Mouse (Mus musculus) ES-Bruce4 (cell line): ENCODE results near the gene Maml2. TPM values are rescaled to one million over a fixed set of nuclear protein-coding genes. Genes with fewer than 3 reads are reported as not detected.

Experiments used
- H3K27ac ChIP-seq: 2 replicates; pipeline ENCODE4 v1.5.1; 2012; ENCODE audit warnings: low read length, inconsistent platforms; ENCODE audit not compliant: insufficient read depth
- H3K27me3 ChIP-seq: 2 replicates; pipeline ENCODE4 v1.6.1; 2012; ENCODE audit warnings: mild to moderate bottlenecking, low read length, inconsistent platforms; ENCODE audit not compliant: control insufficient read depth, poor library complexity, insufficient read depth, severe bottlenecking
- H3K36me3 ChIP-seq: 2 replicates; pipeline ENCODE4 v1.6.1; 2012; ENCODE audit warnings: inconsistent platforms, mild to moderate bottlenecking, low read length, moderate library complexity; ENCODE audit not compliant: control insufficient read depth, poor library complexity, insufficient read depth, severe bottlenecking
- H3K4me1 ChIP-seq: one replicate; pipeline ENCODE4 v1.8.1; 2011; ENCODE audit warnings: low read length; ENCODE audit not compliant: control insufficient read depth, insufficient read depth
- H3K4me3 ChIP-seq: 2 replicates; pipeline ENCODE4 v1.5.1; 2011; ENCODE audit warnings: low read depth, mild to moderate bottlenecking, low read length
- H3K9ac ChIP-seq: 2 replicates; pipeline ENCODE4 v1.6.1; 2012; ENCODE audit warnings: low read depth, mild to moderate bottlenecking, inconsistent platforms; ENCODE audit not compliant: poor library complexity, severe bottlenecking
- H3K9me3 ChIP-seq: replicated peaks from 2 replicates; pipeline ENCODE4 v1.6.1; 2012; ENCODE audit warnings: mild to moderate bottlenecking, low read length, inconsistent platforms; ENCODE audit not compliant: control insufficient read depth, poor library complexity, insufficient read depth, severe bottlenecking
- CTCF ChIP-seq: IDR thresholded peaks from one replicate; pipeline ENCODE4 v1.8.1; 2011; ENCODE audit warnings: low read depth, low read length
- EP300 ChIP-seq: IDR thresholded peaks from 2 replicates; pipeline ENCODE4 v1.6.1; 2011; ENCODE audit warnings: low read depth, low read length; ENCODE audit not compliant: insufficient read depth
- POLR2A ChIP-seq: IDR thresholded peaks from one replicate; pipeline ENCODE4 v1.8.1; 2011; ENCODE audit warnings: low read length; ENCODE audit not compliant: insufficient read depth
- polyA plus RNA-seq: library from polyadenylated mRNA; stranded (reverse); fragments of >200 nt; gene quantifications from 2 replicates; pipeline ENCODE4 v1.2.4, GENCODE M21; 2011; ENCODE audit warnings: low read depth; ENCODE audit not compliant: missing spikeins, insufficient read depth, insufficient read length

Gene Maml2
- polyA plus RNA-seq, 1 experiment, result 1.4 TPM

DNA sequence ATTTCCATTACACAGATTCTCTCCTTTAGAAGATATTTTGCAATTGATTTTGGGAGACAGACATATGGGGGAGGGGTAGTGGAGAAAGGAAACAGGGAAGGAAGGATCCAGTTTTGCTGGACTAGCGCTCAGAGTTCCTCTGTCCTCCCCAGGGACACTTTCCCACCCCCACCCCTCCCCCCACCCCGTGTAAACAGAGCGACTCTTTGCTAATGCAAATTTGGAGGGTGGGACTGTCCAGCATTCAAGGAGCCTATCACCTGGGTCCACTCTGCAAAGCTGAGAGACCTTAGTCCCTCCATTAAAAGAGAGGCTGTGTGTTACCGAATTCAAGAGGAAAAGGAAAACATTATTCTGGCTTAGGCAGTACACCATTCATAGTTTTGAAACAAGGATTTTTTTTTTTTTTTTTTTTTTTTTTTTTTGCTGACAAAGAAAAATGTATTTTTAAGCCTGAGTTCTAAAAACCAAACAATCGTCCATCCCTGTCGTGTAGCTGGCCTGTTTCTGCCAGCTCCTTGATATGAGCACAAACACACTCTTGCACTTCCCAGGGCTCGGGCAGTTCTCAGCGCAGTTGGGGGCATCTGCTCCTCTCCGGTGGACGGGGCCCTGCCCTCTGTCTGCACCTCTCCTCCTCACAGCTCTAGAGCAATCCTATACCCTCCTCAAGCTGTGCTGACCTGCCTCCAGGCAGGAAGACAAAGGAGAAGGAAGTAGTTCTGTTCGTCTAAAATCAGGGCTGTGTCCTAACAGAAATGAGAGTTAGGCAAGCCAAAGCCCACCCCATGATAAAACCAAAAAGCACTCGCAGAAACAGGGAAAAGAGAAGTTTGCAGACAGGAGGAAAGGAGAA, 364.2 kb downstream of the Maml2 start:
- no peaks in the 10 kb centered on the region for H3K27me3 ChIP-seq

DNA sequence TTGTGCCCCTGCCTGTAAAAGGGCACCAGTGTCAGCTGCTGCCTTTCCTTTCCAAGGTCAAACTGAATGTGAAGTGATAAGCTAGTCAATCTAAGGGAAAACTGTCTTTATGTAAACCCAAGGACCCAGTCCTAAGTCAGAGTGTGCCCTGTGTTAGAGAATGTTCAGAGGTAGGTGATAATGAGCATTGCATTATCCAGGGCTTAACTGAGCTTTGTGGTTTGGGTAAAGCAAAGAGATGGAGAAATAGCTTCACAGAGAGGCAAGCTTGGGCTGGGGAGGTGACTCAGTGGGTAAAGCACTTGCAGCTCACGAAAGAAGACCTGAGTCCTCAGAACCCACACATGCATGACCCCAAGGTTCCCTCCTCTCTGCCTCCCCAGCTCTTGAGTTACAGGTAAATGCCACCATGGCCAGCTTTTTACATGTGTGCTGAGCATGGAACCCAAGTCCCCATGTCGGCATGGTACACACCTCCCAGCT, 367.8 kb downstream of the Maml2 start:
- Histone ChIP-seq H3K4me1 (no peaks in the 10 kb centered on the region), H3K36me3 (no peaks in the 10 kb centered on the region), H3K9ac (no peak overlapping the region), H3K27me3 (no peaks in the 10 kb centered on the region), H3K27ac (no peak overlapping the region), H3K9me3 (no peaks in the 10 kb centered on the region), H3K4me3 (no peak overlapping the region)
- TF ChIP-seq CTCF (no peak), EP300 (no peak), POLR2A (no peak)

More for the DNA sequence above, 364.2 kb downstream of the Maml2 start:
- no peaks in the 10 kb centered on the region for H3K4me1 ChIP-seq
- H3K9ac ChIP-seq, result no peak overlapping the region
- no peaks in the 10 kb centered on the region for H3K36me3 ChIP-seq
- TF ChIP-seq CTCF (no peak), EP300 (0 out of 2 replicates have a peak, but pooled peaks have one; percentile 57)
- H3K9me3 ChIP-seq, result no peaks in the 10 kb centered on the region
- H3K4me3 ChIP-seq, result peak overlapping the region; percentile 7
- peak overlapping the region; percentile 87 for H3K27ac ChIP-seq

GRCm38 (mm10) chr9:13667955-13668354, 370.2 kb downstream of the Maml2 start:
- no peak overlapping the region for H3K9ac ChIP-seq
- H3K27ac ChIP-seq, result no peak overlapping the region
- H3K4me1 ChIP-seq, result no peaks in the 10 kb centered on the region
- TF ChIP-seq POLR2A (no peak), EP300 (no peak), CTCF (no peak)
- H3K27me3 ChIP-seq, result no peaks in the 10 kb centered on the region
- no peak overlapping the region for H3K4me3 ChIP-seq
- no peaks in the 10 kb centered on the region for H3K9me3 ChIP-seq
- H3K36me3 ChIP-seq, result no peaks in the 10 kb centered on the region

DNA sequence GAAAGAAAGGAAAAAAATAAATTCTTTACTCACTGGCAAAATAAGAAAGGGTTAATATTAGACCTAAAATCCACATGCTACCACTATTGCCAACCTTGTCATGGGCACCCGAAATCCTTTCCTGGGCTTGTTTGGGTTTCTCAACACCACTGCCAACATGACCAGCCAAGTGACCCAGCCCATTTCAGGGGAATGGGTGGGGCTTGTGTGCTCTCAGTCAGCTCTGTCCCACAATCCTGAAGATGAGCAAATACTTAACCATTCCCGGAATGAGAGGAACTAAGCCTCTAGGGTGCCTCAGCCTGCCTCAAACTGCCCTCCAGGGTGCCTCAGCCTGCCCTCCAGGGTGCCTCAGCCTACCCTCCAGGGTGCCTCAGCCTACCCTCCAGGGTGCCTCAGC, 371.0 kb downstream of the Maml2 start:
- Histone ChIP-seq H3K4me1 (no peaks in the 10 kb centered on the region), H3K27me3 (no peaks in the 10 kb centered on the region), H3K4me3 (no peak overlapping the region), H3K9ac (no peak overlapping the region), H3K9me3 (no peaks in the 10 kb centered on the region), H3K27ac (no peak overlapping the region), H3K36me3 (no peaks in the 10 kb centered on the region)
- TF ChIP-seq POLR2A, result no peak
- TF ChIP-seq CTCF, result no peak
- no peak for TF ChIP-seq EP300

- no peaks in the 10 kb centered on the region for H3K4me1 ChIP-seq
- no peak overlapping the region for H3K4me3 ChIP-seq
- TF ChIP-seq POLR2A (no peak), EP300 (no peak), CTCF (no peak)
- no peaks in the 10 kb centered on the region for H3K36me3 ChIP-seq
- no peaks in the 10 kb centered on the region for H3K9me3 ChIP-seq
- H3K27me3 ChIP-seq, result no peaks in the 10 kb centered on the region; the same call in 1 of the 2 replicates
- H3K27ac ChIP-seq, result no peak overlapping the region
- no peak overlapping the region for H3K9ac ChIP-seq
These were observed 373.5 kb downstream of the Maml2 start for GRCm38 (mm10) chr9:13671125-13671769.

DNA sequence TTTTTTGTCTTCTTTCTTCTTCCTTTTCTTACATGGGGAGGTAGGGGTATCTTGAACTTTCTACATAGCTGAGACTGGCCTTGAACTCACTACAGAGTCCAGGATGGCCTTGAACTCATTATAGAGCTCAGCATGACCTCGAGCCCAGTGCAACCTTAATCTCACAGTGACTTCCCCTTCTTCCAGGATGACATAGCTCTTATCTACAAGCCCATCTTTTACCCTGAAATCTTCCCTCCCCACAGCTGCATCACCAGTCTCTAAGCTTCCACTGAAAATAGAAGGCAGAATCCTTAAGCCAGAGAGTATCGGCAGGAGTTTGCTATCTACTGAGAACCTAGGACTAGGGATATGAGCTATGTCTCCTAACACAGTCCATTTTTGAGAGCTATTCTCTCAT, 375.5 kb downstream of the Maml2 start:
- no peak overlapping the region for H3K27ac ChIP-seq
- H3K4me1 ChIP-seq, result no peaks in the 10 kb centered on the region
- H3K9ac ChIP-seq, result no peak overlapping the region

More for the DNA sequence above, 375.5 kb downstream of the Maml2 start:
- Histone ChIP-seq H3K36me3 (no peaks in the 10 kb centered on the region), H3K27me3 (no peaks in the 10 kb centered on the region; the same call in 1 of the 2 replicates), H3K4me3 (no peak overlapping the region), H3K9me3 (no peaks in the 10 kb centered on the region)
- TF ChIP-seq EP300, result no peak
- TF ChIP-seq CTCF, result no peak
- no peak for TF ChIP-seq POLR2A
